In genomic region chr15:93610288-93610687, GRCm38 (mm10) we compare ENCODE assay signal across 9 mouse cellular contexts. TPM values are rescaled to one million over a fixed set of nuclear protein-coding genes. Genes with fewer than 3 reads are reported as not detected.
DNase-seq lines count a peak whose midpoint lies in the region; ATAC-seq and TF ChIP-seq lines count a peak whose summit lies in the region.
"Had no signal": no experiment of that assay in that cellular context is flagged by ENCODE, and none has a peak within 500 bp of the region (broad histone marks: within the 10 kb centered on the region; RNA-seq: fewer than 3 reads in every experiment).

No protein-coding gene starts in this region.

- no peak overlapping the region for H3K9ac ChIP-seq in liver, postnatal 0 days (replicated peaks)
- no peak overlapping the region for H3K9ac ChIP-seq in liver, embryonic 12.5 days
- no peak overlapping the region for H3K9ac ChIP-seq in stomach, embryonic 14.5 days (replicated peaks; ENCODE audit: low read depth, low read length)
- H3K9ac ChIP-seq: lung, embryonic 14.5 days had no signal

- DNase-seq in liver, postnatal 0 days, result peak; percentile 7
- DNase-seq in frontal cortex, postnatal 14 days (ENCODE audit: low spot score in 2 of 2), result peak; percentile 19 to 38
- peak; percentile 89 for DNase-seq in layer of hippocampus, adult 9-11 months
- DNase-seq in urinary bladder, postnatal 10 days (ENCODE audit: low spot score), result no peak
- no peak for DNase-seq in cerebellum, postnatal 25 days
- DNase-seq: kidney, adult 8-10 months had no signal

- no peak overlapping the region for H3K27ac ChIP-seq in liver, postnatal 0 days (ENCODE audit: low read depth)
- no peak overlapping the region for H3K27ac ChIP-seq in liver, embryonic 12.5 days
- peak overlapping the region; percentile 86; the same call in 1 of the 2 replicates for H3K27ac ChIP-seq in stomach, embryonic 14.5 days (ENCODE audit: low read length)

- no peaks in the 10 kb centered on the region for H3K27me3 ChIP-seq in liver, postnatal 0 days (ENCODE audit: insufficient read depth, low read length)
- H3K27me3 ChIP-seq in liver, embryonic 12.5 days (replicated peaks), result no peaks in the 10 kb centered on the region
- H3K27me3 ChIP-seq in stomach, embryonic 14.5 days (ENCODE audit: control insufficient read depth, insufficient read depth, low read length), result no peaks in the 10 kb centered on the region

- no peaks in the 10 kb centered on the region for H3K4me1 ChIP-seq in liver, postnatal 0 days (ENCODE audit: insufficient read depth)
- H3K4me1 ChIP-seq in liver, embryonic 12.5 days, result no peaks in the 10 kb centered on the region
- peaks cover 3% of the 10 kb centered on the region; the same call in 1 of the 2 replicates for H3K4me1 ChIP-seq in stomach, embryonic 14.5 days (ENCODE audit: control insufficient read depth, insufficient read depth, low read length)

- H3K4me2 ChIP-seq in liver, postnatal 0 days (ENCODE audit: low read depth, low read length), result no peak overlapping the region
- no peak overlapping the region for H3K4me2 ChIP-seq in liver, embryonic 12.5 days
- no peak overlapping the region for H3K4me2 ChIP-seq in stomach, embryonic 14.5 days (replicated peaks; ENCODE audit: low read depth, low read length)
- H3K4me2 ChIP-seq: lung, embryonic 14.5 days had no signal

- WGBS in liver, postnatal 0 days (ENCODE audit: insufficient replicate concordance), result 83% methylated on average over 18 of the region's 18 CpGs
- 82% methylated on average over 18 of the region's 18 CpGs for WGBS in liver, embryonic 12.5 days (ENCODE audit: insufficient replicate concordance)
- 77% methylated on average over 18 of the region's 18 CpGs for WGBS in stomach, embryonic 14.5 days

- no peak for ATAC-seq in liver, postnatal 0 days
- no peak for ATAC-seq in liver, embryonic 12.5 days
- no peak for ATAC-seq in stomach, embryonic 14.5 days (ENCODE audit: insufficient number of reproducible peaks, insufficient read depth, low FRiP score, low read depth)

- H3K4me3 ChIP-seq in liver, postnatal 0 days (ENCODE audit: low read depth, low read length), result no peak overlapping the region
- no peak overlapping the region for H3K4me3 ChIP-seq in liver, embryonic 12.5 days
- H3K4me3 ChIP-seq in stomach, embryonic 14.5 days (ENCODE audit: low read depth, low read length), result no peak overlapping the region

- TF ChIP-seq CTCF in liver, postnatal 0 days (IDR thresholded peaks at IDR 0.05; ENCODE audit: low read depth), result no peak

- no peak for TF ChIP-seq EP300 in liver, postnatal 0 days (IDR thresholded peaks at IDR 0.05; ENCODE audit: low read depth)

- no peaks in the 10 kb centered on the region for H3K36me3 ChIP-seq in liver, postnatal 0 days (replicated peaks; ENCODE audit: insufficient read depth, low read length)
- H3K36me3 ChIP-seq in liver, embryonic 12.5 days, result no peaks in the 10 kb centered on the region
- H3K36me3 ChIP-seq in stomach, embryonic 14.5 days (ENCODE audit: control insufficient read depth, insufficient read depth, low read length), result no peaks in the 10 kb centered on the region

- no peaks in the 10 kb centered on the region for H3K9me3 ChIP-seq in liver, postnatal 0 days (ENCODE audit: low read length)
- H3K9me3 ChIP-seq in liver, embryonic 12.5 days (replicated peaks), result no peaks in the 10 kb centered on the region
- no peaks in the 10 kb centered on the region; the same call in 1 of the 2 replicates for H3K9me3 ChIP-seq in stomach, embryonic 14.5 days (ENCODE audit: control insufficient read depth, low read depth, low read length)

RNA-seq across cellular contexts. Expression of gene Prickle1, which starts 14.6 kb away (rescaled TPM):
- 2.3 and 2.5 TPM in 2 replicates for polyA plus RNA-seq in liver, postnatal 0 days (2015; fragmentation: Nextera tagmentation; extraction: Ambion mirVana)
- polyA plus RNA-seq in liver, embryonic 12.5 days (2016; fragmentation: Nextera tagmentation; extraction: Ambion mirVana), result 7.8 and 8.9 TPM in 2 replicates
- 23.6 and 28.6 TPM in 2 replicates for polyA plus RNA-seq in stomach, embryonic 14.5 days (2014; fragmentation: Nextera tagmentation; extraction: Ambion mirVana)

Comparison
In these comparisons a context has a peak if more than half of its experiments do, and no peak if none do; other contexts are left out.
1. DNase-seq: peak in liver, postnatal 0 days (single experiment), frontal cortex, postnatal 14 days (2 of 2) and layer of hippocampus, adult 9-11 months (single experiment); none in urinary bladder, postnatal 10 days (single experiment) and cerebellum, postnatal 25 days (0 of 2).